Mouse (Mus musculus): Measurements from ENCODE around the gene Ncbp3.

Ncbp3 gene

GRCm38 (mm10) chr11:73137116-73137515 is 89.5 kb downstream of the Ncbp3 start:
- no peak for DNase-seq (ENCODE audit: low read depth, low spot score)

GRCm38 (mm10) chr11:73137591-73138501 is 90.3 kb downstream of the Ncbp3 start, which contains the start of gene Haspin:
Haspin (minus strand) TSS chr11:73138294.
- peak; percentile 81 for DNase-seq (ENCODE audit: low read depth, low spot score)
